Mouse (Mus musculus): ENCODE results near the gene Wscd2. TPM values are rescaled to one million over a fixed set of nuclear protein-coding genes. Genes with fewer than 3 reads are reported as not detected.

Wscd2 gene
- polyA plus RNA-seq, 1 experiment = 3.5 TPM

- Histone ChIP-seq H3K27me3 (ENCODE audit: control insufficient read depth, insufficient read depth, low read length) (no peaks in the 10 kb centered on the region), H3K4me1 (ENCODE audit: control insufficient read depth, insufficient read depth, insufficient read length, low read length) (peaks cover 3% of the 10 kb centered on the region; the same call in 1 of the 2 replicates), H3K27ac (ENCODE audit: insufficient read depth, low read depth, low read length) (no peak overlapping the region), H3K36me3 (ENCODE audit: control insufficient read depth, insufficient read depth, low read length) (no peaks in the 10 kb centered on the region), H3K4me3 (ENCODE audit: low read depth, low read length) (no peak overlapping the region)
- TF ChIP-seq CTCF (IDR thresholded peaks at IDR 0.05; ENCODE audit: extremely low read depth, insufficient read length, insufficient replicate concordance, low read depth, low read length) = no peak
- 61% methylated on average over 10 of the region's 10 CpGs for WGBS
These were observed 140.0 kb downstream of the Wscd2 start for GRCm38 (mm10) chr5:113630116-113630515.

DNA sequence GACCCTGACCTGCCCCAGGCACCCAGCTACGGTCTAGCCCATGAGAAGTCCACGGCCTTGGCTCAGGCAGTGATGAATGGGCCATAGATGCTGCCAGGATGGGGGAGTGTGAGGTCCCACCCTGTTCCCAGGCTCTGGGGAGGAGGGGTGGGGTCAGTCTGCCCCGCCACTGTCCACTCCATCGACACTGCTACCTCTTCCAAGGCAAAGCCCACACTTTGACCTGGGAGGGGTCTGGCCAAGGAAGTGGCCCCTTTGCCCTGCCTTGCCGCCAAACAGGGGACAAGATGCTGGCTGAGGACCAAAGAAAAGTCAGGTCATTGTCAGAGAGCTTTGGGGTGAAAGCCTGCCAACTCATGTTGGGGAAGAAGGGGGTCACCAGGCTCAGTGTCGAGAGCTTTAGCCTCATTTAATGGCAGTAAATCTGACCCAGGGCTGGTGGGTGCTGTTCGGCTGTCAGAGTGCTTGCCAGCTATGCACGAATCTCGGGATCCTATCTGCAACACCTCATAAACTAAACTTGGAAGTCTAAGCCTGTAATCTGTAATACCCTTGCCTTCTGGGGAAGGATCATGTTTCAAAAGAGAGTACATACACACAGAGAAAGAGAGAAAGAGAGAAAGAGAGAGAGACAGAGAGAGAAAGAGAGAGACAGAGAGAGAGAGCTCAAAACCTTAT lies 143.0 kb downstream of the Wscd2 start:
- H3K27me3 ChIP-seq (ENCODE audit: control insufficient read depth, insufficient read depth, low read length) = no peaks in the 10 kb centered on the region
- no peak overlapping the region for H3K4me3 ChIP-seq (ENCODE audit: low read depth, low read length)
- H3K4me1 ChIP-seq (ENCODE audit: control insufficient read depth, insufficient read depth, insufficient read length, low read length) = peaks cover 3% of the 10 kb centered on the region; the same call in 1 of the 2 replicates
- H3K36me3 ChIP-seq (ENCODE audit: control insufficient read depth, insufficient read depth, low read length) = no peaks in the 10 kb centered on the region
- WGBS = 35% methylated on average over 9 of the region's 9 CpGs
- no peak overlapping the region for H3K27ac ChIP-seq (ENCODE audit: insufficient read depth, low read depth, low read length)
- TF ChIP-seq CTCF (IDR thresholded peaks at IDR 0.05; ENCODE audit: extremely low read depth, insufficient read length, insufficient replicate concordance, low read depth, low read length) = no peak
- TF ChIP-seq POLR2A (IDR thresholded peaks at IDR 0.05; ENCODE audit: low read depth, low read length) = no peak

GRCm38 (mm10) chr5:113634024-113634651 lies 144.0 kb downstream of the Wscd2 start:
- WGBS = 42% methylated on average over 13 of the region's 13 CpGs

GRCm38 (mm10) chr5:113634887-113635610 lies 144.9 kb downstream of the Wscd2 start:
- Histone ChIP-seq H3K27me3 (ENCODE audit: control insufficient read depth, insufficient read depth, low read length) (no peaks in the 10 kb centered on the region), H3K36me3 (ENCODE audit: control insufficient read depth, insufficient read depth, low read length) (no peaks in the 10 kb centered on the region), H3K4me1 (ENCODE audit: control insufficient read depth, insufficient read depth, insufficient read length, low read length) (peaks cover 3% of the 10 kb centered on the region; the same call in 1 of the 2 replicates), H3K27ac (ENCODE audit: insufficient read depth, low read depth, low read length) (no peak overlapping the region), H3K4me3 (ENCODE audit: low read depth, low read length) (no peak overlapping the region)
- no peak for TF ChIP-seq CTCF (IDR thresholded peaks at IDR 0.05; ENCODE audit: extremely low read depth, insufficient read length, insufficient replicate concordance, low read depth, low read length)
- 71% methylated on average over 7 of the region's 7 CpGs for WGBS

More at GRCm38 (mm10) chr5:113634024-113634651, 144.0 kb downstream of the Wscd2 start:
- Histone ChIP-seq H3K36me3 (ENCODE audit: control insufficient read depth, insufficient read depth, low read length) (no peaks in the 10 kb centered on the region), H3K27ac (ENCODE audit: insufficient read depth, low read depth, low read length) (no peak overlapping the region), H3K4me1 (ENCODE audit: control insufficient read depth, insufficient read depth, insufficient read length, low read length) (peaks cover 3% of the 10 kb centered on the region; the same call in 1 of the 2 replicates), H3K4me3 (ENCODE audit: low read depth, low read length) (no peak overlapping the region), H3K27me3 (ENCODE audit: control insufficient read depth, insufficient read depth, low read length) (no peaks in the 10 kb centered on the region)
- TF ChIP-seq CTCF (IDR thresholded peaks at IDR 0.05; ENCODE audit: extremely low read depth, insufficient read length, insufficient replicate concordance, low read depth, low read length) (no peak), POLR2A (IDR thresholded peaks at IDR 0.05; ENCODE audit: low read depth, low read length) (no peak)

DNA sequence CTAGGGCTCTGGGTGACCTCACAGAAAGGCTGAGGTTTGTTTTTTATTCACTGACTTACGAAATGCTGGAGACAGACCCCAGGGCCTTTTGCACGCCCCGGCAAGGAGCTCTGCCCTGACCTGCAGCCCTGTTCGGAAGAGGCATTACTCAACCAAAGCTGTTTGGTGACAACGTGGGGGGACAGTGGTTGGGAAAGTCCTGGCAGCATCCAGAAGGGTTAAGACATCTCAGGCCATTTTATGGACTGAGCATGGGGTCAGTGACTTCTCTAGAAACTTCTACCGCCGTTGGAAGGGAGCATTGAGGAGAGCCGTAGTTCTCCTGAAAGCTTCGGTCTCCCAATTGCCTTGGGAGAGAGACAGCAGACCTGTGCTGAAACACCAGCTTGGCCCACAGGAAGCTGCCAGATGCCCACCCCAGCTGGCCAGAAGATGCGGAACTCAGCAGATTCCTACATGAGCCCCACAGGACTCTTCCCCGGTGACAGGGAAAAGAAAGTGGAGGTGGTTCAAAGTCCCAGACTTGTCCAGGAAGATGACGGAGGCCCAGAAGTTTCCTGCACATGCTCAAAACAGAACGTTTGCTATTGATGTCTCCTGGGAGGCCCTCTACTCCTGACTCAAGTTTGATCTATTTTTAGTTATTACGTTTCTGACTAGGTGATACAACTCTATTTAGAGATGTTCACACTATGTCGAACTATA lies 145.9 kb downstream of the Wscd2 start:
- H3K36me3 ChIP-seq (ENCODE audit: control insufficient read depth, insufficient read depth, low read length) = no peaks in the 10 kb centered on the region
- H3K4me1 ChIP-seq (ENCODE audit: control insufficient read depth, insufficient read depth, insufficient read length, low read length) = peaks cover 3% of the 10 kb centered on the region; the same call in 1 of the 2 replicates
- 67% methylated on average over 15 of the region's 15 CpGs for WGBS
- no peak overlapping the region for H3K4me3 ChIP-seq (ENCODE audit: low read depth, low read length)
- TF ChIP-seq CTCF (IDR thresholded peaks at IDR 0.05; ENCODE audit: extremely low read depth, insufficient read length, insufficient replicate concordance, low read depth, low read length) = no peak
- no peak for TF ChIP-seq POLR2A (IDR thresholded peaks at IDR 0.05; ENCODE audit: low read depth, low read length)
- no peaks in the 10 kb centered on the region for H3K27me3 ChIP-seq (ENCODE audit: control insufficient read depth, insufficient read depth, low read length)
- H3K27ac ChIP-seq (ENCODE audit: insufficient read depth, low read depth, low read length) = no peak overlapping the region

DNA sequence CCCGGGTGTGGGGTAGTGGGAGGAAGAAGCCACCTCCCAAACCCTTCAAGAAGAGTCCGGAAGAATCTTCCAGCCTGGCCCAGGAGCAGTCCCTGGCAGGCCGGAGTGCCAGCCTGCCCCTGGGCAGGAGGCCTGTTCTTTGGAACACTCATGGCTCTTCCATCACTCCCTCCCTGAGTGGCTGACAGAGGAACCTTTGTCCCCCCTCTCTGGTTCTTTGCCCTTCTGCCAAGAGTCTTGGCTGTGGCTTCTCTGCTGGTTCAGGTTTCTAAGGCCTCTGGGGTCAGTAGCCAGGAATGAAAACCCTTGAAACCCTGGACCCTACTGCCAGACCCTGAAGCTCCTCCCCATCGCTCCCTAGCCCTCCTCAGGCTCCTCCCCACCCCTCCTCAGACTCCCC lies 147.5 kb downstream of the Wscd2 start:
- H3K27ac ChIP-seq (ENCODE audit: insufficient read depth, low read depth, low read length) = no peak overlapping the region
- H3K4me1 ChIP-seq (ENCODE audit: control insufficient read depth, insufficient read depth, insufficient read length, low read length) = peaks cover 3% of the 10 kb centered on the region; the same call in 1 of the 2 replicates
- no peaks in the 10 kb centered on the region for H3K27me3 ChIP-seq (ENCODE audit: control insufficient read depth, insufficient read depth, low read length)
- no peaks in the 10 kb centered on the region for H3K36me3 ChIP-seq (ENCODE audit: control insufficient read depth, insufficient read depth, low read length)
- no peak for TF ChIP-seq CTCF (IDR thresholded peaks at IDR 0.05; ENCODE audit: extremely low read depth, insufficient read length, insufficient replicate concordance, low read depth, low read length)
- TF ChIP-seq POLR2A (IDR thresholded peaks at IDR 0.05; ENCODE audit: low read depth, low read length) = no peak
- H3K4me3 ChIP-seq (ENCODE audit: low read depth, low read length) = no peak overlapping the region
- WGBS = 72% methylated on average over 4 of the region's 4 CpGs
